Mouse (Mus musculus): ENCODE results near the gene Lgalsl. TPM values are rescaled to one million over a fixed set of nuclear protein-coding genes. Genes with fewer than 3 reads are reported as not detected.

Gene Lgalsl
- total and polyA plus RNA-seq, 3 experiments: 11.9 to 21.1 TPM; not detected in 1

DNA sequence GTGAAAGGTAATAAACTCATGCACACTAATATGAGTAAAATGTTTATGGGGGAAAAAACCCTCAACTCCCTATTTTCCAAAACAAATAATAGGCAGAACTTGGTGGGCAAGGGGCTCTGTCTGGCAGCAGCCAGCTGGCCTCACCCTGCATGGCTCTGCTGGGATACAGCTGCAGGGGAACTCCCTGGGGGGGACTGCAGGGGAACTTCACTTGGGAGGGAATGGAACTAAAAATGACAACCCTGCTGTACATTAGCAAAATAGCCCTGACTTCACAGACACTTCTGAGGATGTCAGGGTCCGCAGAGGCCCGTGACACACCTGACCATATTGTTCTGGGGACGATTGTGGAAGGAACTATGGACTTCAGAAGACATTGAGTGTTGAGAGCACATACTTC is 29.5 kb upstream of the Lgalsl start:
- Histone ChIP-seq H3K9ac (ENCODE audit: control insufficient read depth, low read depth, low read length, poor library complexity, severe bottlenecking) (no peak overlapping the region), H3K36me3 (ENCODE audit: control insufficient read depth in 1 of 2, insufficient read depth in 2 of 2, low read length in 2 of 2) (no peaks in the 10 kb centered on the region), H3K27ac (ENCODE audit: control insufficient read depth, low read depth, low read length) (no peak overlapping the region), H3K79me2 (ENCODE audit: control insufficient read depth, insufficient read depth, low read length, poor library complexity) (no peaks in the 10 kb centered on the region), H3K4me3 (ENCODE audit: control insufficient read depth in 1 of 2, insufficient read depth in 1 of 2, low read depth in 2 of 2, low read length in 2 of 2) (no peak overlapping the region), H3K27me3 (ENCODE audit: control insufficient read depth in 1 of 2, insufficient read depth in 2 of 2, low read length in 2 of 2) (peaks cover 0 to 2% of the 10 kb centered on the region in 2 experiments; a peak in 2 of 4 replicates), H3K9me3 (replicated peaks; ENCODE audit: insufficient read depth, low read length) (no peaks in the 10 kb centered on the region), H3K4me1 (ENCODE audit: control insufficient read depth in 1 of 2, insufficient read depth in 2 of 2, low read length in 2 of 2) (no peaks in the 10 kb centered on the region; a peak in 1 of 4 replicates)
- DNase-seq (ENCODE audit: low read depth, low spot score): no peak
- TF ChIP-seq E2F4 (IDR thresholded peaks at IDR 0.05; ENCODE audit: borderline replicate concordance, low read depth, low read length) (no peak), MYC (IDR thresholded peaks at IDR 0.05; ENCODE audit: low read depth, low read length) (no peak), SMC3 (IDR thresholded peaks at IDR 0.05; ENCODE audit: low read depth, low read length) (no peak)

DNA sequence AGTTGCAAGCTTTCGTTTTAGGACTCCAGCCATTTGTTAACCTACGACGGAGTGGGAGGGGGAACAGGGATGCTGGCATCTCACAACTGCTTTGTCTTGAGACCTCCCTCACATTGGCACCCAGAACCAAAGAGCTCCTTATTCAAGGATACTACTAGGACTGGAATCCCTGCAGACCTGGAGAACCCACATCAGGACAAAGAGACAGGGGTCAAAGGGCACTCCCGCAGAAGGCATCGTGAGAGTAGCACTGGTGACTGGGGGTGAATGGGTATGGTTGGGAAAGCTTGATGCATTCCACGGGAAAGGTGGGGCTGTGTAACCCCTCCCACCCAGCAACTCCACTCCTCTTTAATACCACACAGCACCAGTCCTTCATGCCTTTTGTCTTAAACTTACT is 29.0 kb upstream of the Lgalsl start:
- Histone ChIP-seq H3K79me2 (ENCODE audit: control insufficient read depth, insufficient read depth, low read length, poor library complexity) (no peaks in the 10 kb centered on the region), H3K36me3 (ENCODE audit: control insufficient read depth in 1 of 2, insufficient read depth in 2 of 2, low read length in 2 of 2) (no peaks in the 10 kb centered on the region), H3K4me3 (ENCODE audit: control insufficient read depth in 1 of 2, insufficient read depth in 1 of 2, low read depth in 2 of 2, low read length in 2 of 2) (no peak overlapping the region), H3K27me3 (ENCODE audit: control insufficient read depth in 1 of 2, insufficient read depth in 2 of 2, low read length in 2 of 2) (peaks cover 0 to 2% of the 10 kb centered on the region in 2 experiments; a peak in 2 of 4 replicates), H3K9me3 (replicated peaks; ENCODE audit: insufficient read depth, low read length) (no peaks in the 10 kb centered on the region), H3K9ac (ENCODE audit: control insufficient read depth, low read depth, low read length, poor library complexity, severe bottlenecking) (no peak overlapping the region), H3K27ac (ENCODE audit: control insufficient read depth, low read depth, low read length) (no peak overlapping the region), H3K4me1 (ENCODE audit: control insufficient read depth in 1 of 2, insufficient read depth in 2 of 2, low read length in 2 of 2) (no peaks in the 10 kb centered on the region)
- DNase-seq (ENCODE audit: low read depth, low spot score): no peak
- TF ChIP-seq E2F4 (IDR thresholded peaks at IDR 0.05; ENCODE audit: borderline replicate concordance, low read depth, low read length): no peak
- TF ChIP-seq MYB (IDR thresholded peaks at IDR 0.05; ENCODE audit: low read depth, low read length): no peak
- TF ChIP-seq JUND (IDR thresholded peaks at IDR 0.05; ENCODE audit: low read depth, low read length): no peak
- TF ChIP-seq MXI1 (IDR thresholded peaks at IDR 0.05; ENCODE audit: low read depth, low read length): no peak
- no peak for TF ChIP-seq CTCF (IDR thresholded peaks at IDR 0.05 in 2 of 3, conservative IDR thresholded peaks at IDR 0.05 in 1 of 3; ENCODE audit: control insufficient read depth in 1 of 3, insufficient read depth in 1 of 3, low read depth in 2 of 3, low read length in 3 of 3, poor library complexity in 1 of 3, severe bottlenecking in 1 of 3)
- no peak for TF ChIP-seq TBP (IDR thresholded peaks at IDR 0.05; ENCODE audit: low read depth, low read length)
- TF ChIP-seq SMC3 (IDR thresholded peaks at IDR 0.05; ENCODE audit: low read depth, low read length): no peak
- no peak for TF ChIP-seq NRF1 (IDR thresholded peaks at IDR 0.05; ENCODE audit: insufficient read depth, low read depth, low read length, poor library complexity, severe bottlenecking)
- TF ChIP-seq ETS1 (IDR thresholded peaks at IDR 0.05; ENCODE audit: low read depth, low read length): no peak
- no peak for TF ChIP-seq HCFC1 (IDR thresholded peaks at IDR 0.05; ENCODE audit: low read depth, low read length)
- TF ChIP-seq EP300 (IDR thresholded peaks at IDR 0.05; ENCODE audit: low read depth in 1 of 2, low read length in 2 of 2): no peak
- no peak for TF ChIP-seq ZC3H11A (IDR thresholded peaks at IDR 0.05; ENCODE audit: low read depth, low read length)

DNA sequence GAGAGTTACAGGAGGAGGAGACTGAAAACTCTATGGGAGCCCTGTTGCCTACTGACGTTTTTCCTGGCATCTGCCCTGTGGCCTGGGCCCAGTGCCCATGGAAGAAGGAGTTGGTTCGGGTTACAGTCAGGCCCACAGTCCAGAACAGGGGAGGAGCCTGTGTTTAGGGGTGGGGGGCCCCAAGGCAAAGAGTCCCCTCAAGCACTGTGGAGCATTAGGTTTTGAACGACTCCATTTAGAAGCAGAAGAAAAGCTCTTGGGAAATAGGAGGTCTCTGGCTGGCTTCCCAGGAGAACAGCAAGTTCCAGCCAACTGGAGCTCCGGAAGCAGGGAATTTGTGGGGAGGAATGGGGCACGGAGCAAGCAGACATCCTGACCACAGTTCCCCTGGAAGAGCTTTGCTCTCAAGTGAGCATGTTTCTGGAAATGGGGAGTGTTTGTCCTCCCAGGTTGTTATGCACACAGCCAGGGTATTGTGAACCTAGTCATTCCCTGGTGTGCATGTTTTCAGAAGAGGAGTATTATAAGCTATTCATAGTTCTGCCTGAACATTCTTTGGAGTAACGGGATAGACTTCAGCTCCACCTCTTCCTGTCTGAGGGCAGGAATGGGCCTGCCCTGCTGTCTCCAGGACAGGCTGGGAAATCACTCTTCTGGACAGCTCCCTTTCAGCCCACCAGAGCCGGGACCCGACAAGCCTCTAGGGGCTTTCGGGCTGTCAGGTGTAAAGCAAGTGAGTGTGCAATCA is 28.2 kb upstream of the Lgalsl start:
- H3K36me3 ChIP-seq (ENCODE audit: control insufficient read depth in 1 of 2, insufficient read depth in 2 of 2, low read length in 2 of 2): no peaks in the 10 kb centered on the region
- TF ChIP-seq EP300 (IDR thresholded peaks at IDR 0.05; ENCODE audit: low read depth in 1 of 2, low read length in 2 of 2): no peak
- TF ChIP-seq ETS1 (IDR thresholded peaks at IDR 0.05; ENCODE audit: low read depth, low read length): no peak
- TF ChIP-seq MYC (IDR thresholded peaks at IDR 0.05; ENCODE audit: low read depth, low read length): no peak
- no peak for TF ChIP-seq UBTF (IDR thresholded peaks at IDR 0.05; ENCODE audit: borderline replicate concordance, insufficient read depth, low read depth, low read length)
- no peak for TF ChIP-seq NRF1 (IDR thresholded peaks at IDR 0.05; ENCODE audit: insufficient read depth, low read depth, low read length, poor library complexity, severe bottlenecking)
- no peak for TF ChIP-seq POLR2A (IDR thresholded peaks at IDR 0.05; ENCODE audit: control insufficient read depth in 1 of 2, insufficient read depth in 1 of 2, low read depth in 1 of 2, low read length in 2 of 2, poor library complexity in 1 of 2)
- no peak for TF ChIP-seq GATA1 (IDR thresholded peaks at IDR 0.05; ENCODE audit: low read depth, low read length)
- TF ChIP-seq SMC3 (IDR thresholded peaks at IDR 0.05; ENCODE audit: low read depth, low read length): no peak
- H3K9ac ChIP-seq (ENCODE audit: control insufficient read depth, low read depth, low read length, poor library complexity, severe bottlenecking): no peak overlapping the region
- H3K79me2 ChIP-seq (ENCODE audit: control insufficient read depth, insufficient read depth, low read length, poor library complexity): no peaks in the 10 kb centered on the region
- no peaks in the 10 kb centered on the region for H3K4me1 ChIP-seq (ENCODE audit: control insufficient read depth in 1 of 2, insufficient read depth in 2 of 2, low read length in 2 of 2)
- DNase-seq (ENCODE audit: low read depth, low spot score): no peak
- no peak overlapping the region for H3K4me3 ChIP-seq (ENCODE audit: control insufficient read depth in 1 of 2, insufficient read depth in 1 of 2, low read depth in 2 of 2, low read length in 2 of 2)
- peaks cover 0 to 2% of the 10 kb centered on the region in 2 experiments; a peak in 2 of 4 replicates for H3K27me3 ChIP-seq (ENCODE audit: control insufficient read depth in 1 of 2, insufficient read depth in 2 of 2, low read length in 2 of 2)
- H3K27ac ChIP-seq (ENCODE audit: control insufficient read depth, low read depth, low read length): no peak overlapping the region
- no peaks in the 10 kb centered on the region for H3K9me3 ChIP-seq (replicated peaks; ENCODE audit: insufficient read depth, low read length)

All from MEL (cell line).